Mouse (Mus musculus) fat pad, adult 2 months (tissue): ENCODE results near the gene Ryr3.

ENCODE experiments used
- DNase-seq: peaks from one replicate; pipeline ENCODE4 v3.0.0-alpha.2; 2011; ENCODE audit warnings: low read depth, low spot score; ENCODE audit errors: extremely low read depth

Ryr3 gene

DNA sequence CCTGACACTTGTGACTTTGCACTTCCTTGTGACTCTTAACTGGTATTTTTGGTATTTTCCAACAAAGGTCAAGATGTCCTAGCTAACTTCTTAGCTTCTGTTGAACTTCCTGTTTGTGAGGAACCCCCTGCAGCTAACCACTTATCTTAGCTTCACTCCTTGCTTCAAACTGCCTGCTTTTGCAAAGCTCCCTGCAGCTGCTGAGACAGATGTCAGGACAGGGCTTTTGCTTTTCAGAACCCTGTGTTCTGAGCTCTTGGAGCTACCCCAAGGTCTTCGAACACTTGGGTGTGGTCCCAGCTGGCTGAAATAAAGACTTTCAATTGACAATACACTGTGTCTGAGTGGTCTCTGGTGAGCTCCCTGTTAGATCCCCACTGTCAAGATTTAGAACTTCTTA, 540.2 kb downstream of the Ryr3 start:
- DNase-seq = no peak

DNA sequence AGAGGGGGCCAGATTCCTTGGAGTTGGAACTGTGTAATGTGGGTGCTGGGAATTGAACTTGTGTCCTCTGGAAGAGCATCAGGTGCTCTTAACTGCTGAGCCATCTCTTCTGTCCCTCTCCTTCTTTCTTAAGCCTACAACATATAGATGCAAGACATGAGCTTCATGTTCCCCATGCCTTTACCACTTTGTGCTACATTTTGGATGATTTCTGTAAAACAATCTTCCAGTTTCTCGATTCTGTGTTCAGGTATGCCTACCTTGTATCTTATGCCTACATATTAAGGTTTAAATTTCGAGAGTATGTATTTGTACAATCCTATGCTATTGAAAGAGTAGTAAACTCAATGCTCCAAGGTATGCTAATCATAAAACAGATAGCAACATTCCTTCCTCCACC, 540.7 kb downstream of the Ryr3 start:
- no peak for DNase-seq

DNA sequence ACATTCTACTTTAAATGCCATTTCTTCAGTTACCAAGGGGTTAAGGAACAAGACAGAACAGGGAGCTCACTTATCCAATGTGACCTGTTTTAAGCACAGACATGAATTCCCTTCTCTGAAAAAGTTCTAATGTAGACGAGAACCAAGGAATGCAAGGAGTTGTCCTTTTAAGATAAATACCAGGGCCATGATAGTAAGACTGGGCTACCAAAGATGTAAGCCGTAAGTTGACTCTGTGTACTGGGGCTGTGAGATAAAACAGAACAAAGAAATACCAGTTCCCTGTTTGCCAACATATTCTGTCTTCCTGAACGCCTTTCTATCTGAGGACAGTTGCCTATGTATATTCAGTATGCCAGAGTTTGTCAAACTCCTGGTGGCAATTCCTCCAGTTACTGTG, 547.4 kb downstream of the Ryr3 start:
- no peak for DNase-seq

DNA sequence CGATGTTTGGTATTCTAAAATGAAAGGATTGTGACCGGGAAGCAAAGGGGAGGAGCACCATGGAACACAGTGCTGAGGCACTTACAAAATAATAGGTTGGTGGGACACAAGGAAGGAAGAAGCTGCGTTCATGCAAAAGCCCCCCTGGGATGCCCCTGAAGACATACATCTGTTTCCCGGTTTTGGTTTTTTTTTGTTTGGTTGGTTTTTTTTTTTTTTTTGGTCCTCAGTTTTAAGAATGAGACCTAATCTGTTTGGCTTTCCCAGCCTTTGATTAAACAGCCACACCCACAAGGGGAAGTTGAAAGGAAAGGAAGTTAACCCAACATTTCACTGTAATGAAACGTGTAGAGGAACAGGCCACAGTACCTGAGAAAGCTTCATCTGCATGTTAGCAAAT, 560.8 kb downstream of the Ryr3 start:
- DNase-seq = no peak

DNA sequence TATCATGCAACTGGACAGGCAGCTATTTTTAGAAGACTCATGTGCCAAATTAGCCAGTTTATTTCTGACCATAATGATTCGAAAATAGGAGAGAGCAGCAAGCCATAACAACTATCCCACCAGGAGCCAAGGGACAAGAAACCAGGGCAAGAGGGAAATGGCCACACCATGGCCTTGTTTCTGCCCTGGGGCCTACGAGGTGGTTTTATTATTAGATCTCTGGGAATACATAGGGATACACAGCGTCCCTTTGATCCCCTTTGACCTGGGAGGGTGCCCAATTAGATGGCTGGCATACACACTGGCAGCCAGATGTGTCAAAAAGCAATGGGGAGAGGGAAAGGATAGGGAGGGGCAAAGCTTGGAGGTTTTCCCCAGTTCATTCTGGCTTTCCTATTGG, 563.1 kb downstream of the Ryr3 start:
- DNase-seq = no peak

DNA sequence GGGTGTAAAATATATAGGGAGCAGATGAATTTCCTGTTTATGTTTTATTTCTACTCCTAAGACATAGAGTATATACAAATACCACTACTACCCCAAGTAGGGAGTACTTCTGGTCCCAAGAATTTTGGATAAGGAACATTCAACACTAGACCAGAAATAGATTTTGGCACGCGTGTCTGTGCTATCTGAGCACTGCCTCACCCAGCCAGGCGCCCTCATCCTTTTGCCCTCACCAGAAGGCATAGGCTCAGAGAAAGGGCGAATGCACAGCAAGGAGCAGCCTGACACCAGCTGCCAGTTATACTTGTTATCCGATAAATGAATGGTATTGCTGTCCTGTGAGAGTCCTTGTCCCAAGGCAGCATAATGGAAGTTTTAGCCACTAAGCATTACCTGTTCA, 579.7 kb downstream of the Ryr3 start:
- DNase-seq = no peak

DNA sequence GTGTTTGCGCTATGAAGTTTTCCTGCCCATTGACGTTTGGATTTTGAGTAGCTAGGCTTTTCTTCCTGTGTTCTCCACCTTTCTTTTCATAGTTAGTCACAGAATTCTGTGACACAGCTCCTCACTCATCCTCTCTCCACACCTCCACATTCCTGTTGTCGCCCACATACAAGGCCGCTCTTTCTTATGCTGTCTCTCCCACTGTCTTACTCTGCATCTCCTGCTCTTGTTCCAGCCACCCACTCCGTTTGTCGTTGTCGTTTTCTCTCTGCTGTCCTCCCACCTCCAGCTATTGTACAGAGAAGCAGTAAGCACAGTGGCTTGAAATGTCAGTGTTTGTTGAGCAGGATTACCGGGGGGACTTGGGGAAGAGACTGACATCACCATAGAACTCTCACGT, 584.4 kb downstream of the Ryr3 start:
- DNase-seq = no peak

DNA sequence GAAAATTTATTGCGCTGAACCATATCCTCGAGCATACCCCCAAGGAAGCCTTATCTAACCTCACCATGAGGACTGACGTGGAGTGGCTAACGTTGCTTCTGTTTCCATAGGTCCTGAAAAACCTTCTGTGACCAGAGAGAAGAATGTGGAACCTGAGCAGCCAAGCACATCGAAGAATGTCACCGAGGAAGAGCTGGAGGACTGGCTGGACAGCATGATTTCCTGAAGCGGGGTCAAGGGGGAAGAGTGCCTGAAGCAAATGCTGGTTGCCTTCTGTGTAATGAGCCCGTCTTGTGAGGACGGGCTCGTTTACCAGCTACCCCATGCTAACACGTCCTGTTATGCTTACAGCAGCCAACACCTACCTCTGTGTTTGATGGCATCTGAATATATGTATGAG, 586.2 kb downstream of the Ryr3 start:
- DNase-seq = no peak

DNA sequence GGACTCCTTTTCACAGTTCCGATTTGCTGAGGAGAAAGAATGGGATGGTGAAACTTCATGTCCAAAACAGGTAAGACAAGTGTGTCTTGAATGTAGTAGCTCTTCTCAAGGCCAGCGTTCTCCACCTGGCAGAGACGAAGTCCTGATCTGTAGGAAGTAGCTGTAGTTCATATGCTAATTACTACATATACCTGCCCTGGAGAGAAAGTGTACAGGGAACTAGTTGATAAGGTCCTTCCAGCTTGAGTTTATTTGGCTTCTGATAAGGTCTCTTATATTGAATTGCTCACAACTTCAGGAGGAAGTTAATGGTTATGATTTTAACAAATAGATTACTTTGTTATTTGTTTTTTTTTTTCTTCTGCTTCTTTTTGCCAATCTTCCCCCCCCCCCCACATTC, 591.7 kb downstream of the Ryr3 start:
- no peak for DNase-seq

DNA sequence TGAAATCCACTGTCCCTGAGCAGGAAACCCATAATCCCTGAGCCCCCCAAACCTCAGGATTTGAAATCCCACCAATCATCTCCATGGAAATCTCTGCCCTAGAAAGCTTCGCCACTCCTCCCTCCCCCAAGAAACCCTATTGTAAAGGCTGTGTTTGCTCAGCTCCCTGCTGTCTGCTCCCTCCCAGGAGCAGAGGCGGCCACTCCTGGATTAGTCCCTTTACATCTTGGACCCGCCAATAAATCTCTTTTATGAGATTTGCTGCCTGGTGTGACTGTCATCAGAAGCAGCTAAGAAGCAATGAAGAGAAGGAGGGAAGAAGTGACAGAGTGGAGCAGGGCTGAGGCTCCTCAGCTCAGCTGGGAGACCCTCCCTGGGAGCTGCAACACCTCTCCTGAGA, 599.7 kb downstream of the Ryr3 start:
- DNase-seq = no peak

DNA sequence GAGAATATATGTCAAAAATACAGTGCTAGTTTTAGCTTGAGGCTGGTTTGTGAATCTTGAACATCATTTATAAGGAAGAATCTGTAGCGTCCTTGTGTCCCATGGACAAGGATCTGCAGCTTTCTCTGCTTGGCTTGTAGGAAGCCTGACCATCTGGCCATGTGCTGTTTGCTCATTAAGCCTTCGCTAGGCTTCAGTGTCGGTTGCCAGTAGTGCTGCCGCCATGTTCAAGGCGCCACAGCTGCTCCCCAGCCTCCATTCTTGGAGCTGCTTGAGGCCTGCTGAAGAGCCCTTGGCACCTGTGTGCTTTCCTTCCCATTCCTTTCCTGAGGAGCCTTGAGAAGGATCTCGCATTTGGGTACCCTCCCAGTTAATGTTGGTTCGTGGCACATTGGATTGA, 602.5 kb downstream of the Ryr3 start:
- DNase-seq = no peak

DNA sequence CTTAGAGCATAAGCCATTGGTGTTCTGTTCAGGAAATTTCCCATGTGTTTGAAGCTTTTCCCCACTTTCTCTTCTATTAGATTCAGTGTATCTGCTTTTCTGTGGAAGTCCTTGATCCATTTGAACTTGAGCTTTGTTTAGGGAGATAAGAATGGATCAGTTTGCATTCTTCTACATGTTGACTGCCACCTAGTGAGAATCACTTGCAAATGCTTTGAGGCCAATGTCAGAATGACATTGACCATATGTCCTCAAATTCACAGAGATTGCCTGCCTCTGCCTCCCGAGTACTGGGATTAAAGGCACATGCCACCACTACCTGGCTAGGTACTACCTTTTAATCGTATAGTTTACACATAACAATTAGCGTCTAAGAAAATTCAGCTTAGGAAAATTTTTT, 604.3 kb downstream of the Ryr3 start:
- no peak for DNase-seq

DNA sequence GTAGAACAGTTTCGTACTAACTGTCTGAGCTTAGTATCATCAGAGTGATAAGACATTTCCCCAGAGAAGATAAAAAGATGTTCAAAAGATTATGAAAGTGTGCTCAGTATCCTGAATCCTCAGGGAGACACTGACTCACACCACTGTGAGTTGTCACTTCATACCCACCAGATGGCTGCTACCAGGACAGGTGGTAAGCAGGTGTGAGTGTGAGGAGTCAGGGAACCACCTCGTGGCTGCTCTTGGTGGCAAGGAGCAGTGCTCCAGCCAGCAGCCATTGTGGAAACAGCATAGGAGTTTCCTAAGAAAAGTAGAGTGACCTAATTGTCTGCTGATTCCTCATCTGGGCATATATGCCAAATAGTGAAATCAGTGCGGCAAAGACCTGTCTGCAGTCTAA, 610.4 kb downstream of the Ryr3 start:
- DNase-seq = no peak

DNA sequence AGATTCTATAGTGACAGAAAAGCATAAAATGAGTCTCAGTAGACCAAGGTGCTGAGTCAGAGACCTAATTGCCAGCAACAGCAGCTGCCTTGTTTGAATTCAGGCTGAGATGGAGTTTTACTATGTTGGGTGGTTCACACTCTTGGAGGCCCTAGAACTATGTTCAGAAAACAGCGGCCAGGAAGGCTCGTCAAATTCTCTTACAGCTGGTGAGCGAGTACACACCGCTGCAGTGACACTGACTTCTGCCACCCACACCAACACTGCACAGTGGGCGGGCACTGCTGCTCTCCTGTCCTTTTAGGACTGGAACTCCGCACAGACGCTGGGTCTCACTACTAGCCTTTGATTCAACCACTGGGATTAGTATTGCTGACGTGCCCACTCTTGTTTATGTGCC, 614.4 kb downstream of the Ryr3 start:
- no peak for DNase-seq

DNA sequence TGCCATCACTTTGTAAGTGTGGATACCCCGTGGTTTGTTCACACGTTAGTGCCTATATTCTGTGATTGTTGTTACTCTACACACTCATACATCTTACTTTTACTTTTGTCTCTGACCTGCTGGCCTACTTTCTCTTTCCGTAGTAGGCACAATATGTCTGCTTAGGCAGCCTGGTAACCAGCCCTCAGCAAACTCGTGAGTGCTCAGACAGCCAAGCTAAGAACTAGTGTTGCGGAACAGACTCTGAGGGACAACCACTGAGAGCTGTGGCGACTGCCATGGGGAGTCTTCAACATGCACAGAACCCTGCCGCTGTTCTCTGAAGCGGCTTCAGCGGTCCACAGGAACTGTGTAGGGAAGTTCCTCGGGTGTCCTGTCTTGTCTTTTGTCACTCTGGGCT, 616.7 kb downstream of the Ryr3 start:
- no peak for DNase-seq

DNA sequence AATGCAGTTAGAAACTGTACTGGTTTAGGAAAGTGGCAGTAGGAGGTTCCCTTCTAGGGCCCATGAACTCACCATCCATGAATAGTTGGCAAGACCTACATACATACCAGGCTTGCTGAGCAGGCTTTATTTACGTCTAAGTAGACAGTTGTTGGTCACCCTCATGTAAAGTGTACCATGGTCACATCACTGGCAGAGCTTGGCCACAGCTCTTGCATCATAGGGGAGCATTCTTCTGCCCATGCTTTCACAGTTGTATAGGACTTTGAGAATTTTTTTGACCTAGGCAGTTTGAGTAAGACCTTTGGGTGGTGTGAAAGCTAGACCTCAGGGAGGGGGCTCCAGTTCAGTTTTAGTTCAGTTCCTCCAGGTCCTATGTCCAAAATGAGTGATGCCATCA, 619.8 kb downstream of the Ryr3 start:
- no peak for DNase-seq

DNA sequence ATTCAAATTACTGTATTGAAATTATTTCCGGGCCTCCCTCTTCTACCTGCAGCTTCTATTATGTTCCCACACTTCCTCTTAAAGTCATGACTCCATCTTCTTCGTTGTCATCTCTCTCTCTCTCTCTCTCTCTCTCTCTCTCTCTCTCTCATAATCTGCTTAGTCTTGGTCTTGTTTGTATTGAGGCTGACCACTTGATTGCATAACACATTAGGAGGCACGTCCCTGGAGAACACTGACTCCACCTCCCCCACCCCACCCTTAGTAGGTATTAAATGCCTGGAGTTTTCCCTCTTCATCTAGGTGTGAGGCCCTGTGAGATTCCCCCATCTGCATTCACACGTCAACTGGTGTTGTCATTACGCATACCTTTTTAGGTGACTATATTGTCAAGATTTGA, 620.5 kb downstream of the Ryr3 start:
- no peak for DNase-seq

DNA sequence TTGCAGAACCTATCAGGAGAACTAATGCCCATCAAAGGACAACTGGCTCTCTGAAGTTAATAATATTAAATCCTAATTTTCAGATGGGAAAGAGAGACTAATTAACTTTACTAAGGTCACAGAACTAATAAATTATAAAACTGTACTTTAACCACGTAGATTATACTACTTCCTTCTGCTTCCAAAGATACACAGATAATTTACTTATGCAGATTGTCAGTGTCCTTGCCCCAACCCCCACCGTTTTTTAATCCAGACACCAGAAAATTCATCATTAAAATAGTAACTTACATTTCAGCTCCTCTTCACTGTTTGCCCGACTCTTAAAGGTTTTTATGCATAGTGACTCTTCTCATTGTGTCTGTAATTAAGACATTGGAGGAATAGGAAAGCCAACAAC, 621.1 kb downstream of the Ryr3 start:
- no peak for DNase-seq

DNA sequence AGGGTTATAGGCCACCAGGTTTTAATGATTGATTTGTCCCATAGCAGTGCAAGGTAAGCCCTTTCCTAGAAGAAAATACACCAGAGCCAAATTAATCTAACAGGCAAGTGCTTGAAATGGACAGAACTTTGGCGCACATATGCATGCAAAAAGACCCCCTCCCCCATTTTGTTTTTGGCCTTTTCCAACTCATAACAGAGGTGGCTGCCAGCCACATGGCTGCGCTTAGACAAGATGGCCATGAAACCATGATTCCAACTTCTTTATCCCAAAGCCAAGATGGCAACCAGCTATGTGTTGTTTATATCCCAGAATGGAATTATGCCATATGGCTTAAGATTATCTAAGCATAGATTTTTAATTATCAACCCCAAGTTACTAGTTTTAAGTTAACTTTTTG, 623.1 kb downstream of the Ryr3 start:
- no peak for DNase-seq

DNA sequence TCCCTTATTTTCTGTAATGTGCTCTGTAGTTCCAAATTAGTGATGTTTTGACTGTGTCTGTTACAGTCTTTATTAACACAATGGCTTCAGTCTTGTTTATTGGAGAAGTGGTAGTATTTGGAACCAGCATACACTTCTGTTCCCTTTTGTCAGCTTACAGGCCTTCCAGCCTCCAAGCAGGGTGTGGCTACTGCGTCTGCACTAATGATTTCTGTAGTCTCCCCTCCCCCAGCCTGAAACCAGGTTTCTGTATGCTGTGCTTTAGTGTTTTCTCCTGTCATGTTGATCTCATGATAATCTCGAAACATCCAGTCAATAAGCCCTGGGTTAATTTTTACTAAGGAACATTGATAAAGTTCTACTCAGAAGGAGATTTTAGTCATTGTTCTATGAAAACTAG, 623.6 kb downstream of the Ryr3 start:
- no peak for DNase-seq

DNA sequence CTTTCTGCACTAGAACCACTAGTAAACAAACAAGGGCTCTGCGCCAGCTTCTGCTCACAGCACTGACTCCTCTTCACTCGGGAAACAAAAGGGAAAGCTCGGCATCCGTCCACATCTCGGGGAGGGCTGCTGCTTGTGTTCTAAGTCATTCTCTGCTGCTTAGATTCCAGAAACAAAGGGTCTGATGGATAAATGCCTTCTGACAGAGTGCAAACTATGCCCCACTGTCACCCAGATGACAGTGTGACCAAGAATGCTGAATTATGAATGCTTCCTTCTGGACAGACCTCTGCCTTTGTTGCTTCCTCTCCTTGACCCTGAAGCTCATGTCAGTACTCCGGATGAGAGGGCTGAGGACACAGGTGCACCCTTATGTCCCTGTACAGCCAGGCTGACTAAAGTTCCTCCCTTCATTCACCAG, 625.4 kb downstream of the Ryr3 start:
- no peak for DNase-seq

DNA sequence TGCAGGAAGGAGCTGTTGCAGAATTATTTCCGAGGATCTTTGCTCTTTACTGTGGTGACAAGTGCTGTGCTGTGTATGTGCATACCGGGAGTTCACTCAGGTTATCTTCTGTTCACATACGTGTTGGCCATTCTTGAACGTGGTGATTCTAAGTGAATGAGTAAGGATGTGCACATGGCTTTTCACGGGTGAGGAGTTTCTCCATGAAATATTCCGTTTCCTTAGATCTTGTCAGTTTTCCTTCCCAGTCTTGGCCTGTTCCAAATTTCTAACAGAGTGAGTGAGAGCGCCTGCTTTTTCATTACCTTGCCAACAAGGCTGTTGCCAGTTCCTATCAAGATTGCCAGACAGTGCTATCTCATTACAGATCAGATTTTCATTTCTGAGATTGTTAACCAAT, 625.9 kb downstream of the Ryr3 start:
- DNase-seq = no peak
